Mouse (Mus musculus) midbrain, postnatal 0 days (tissue): Measurements from ENCODE around the gene Bad. TPM values are rescaled to one million over a fixed set of nuclear protein-coding genes. Genes with fewer than 3 reads are reported as not detected.

ENCODE experiments used
- ATAC-seq: fragments of 200-750 bp; cut with Nextera tagmentation; 2 replicates; pipeline ENCODE4 v1.8.0; 2017; ENCODE audit warnings: moderate number of reproducible peaks, mild to moderate bottlenecking, moderate TSS enrichment, moderate library complexity; ENCODE audit not compliant: low FRiP score
- DNase-seq: peaks from one replicate; pipeline ENCODE4 v3.0.0-alpha.2; 2015; ENCODE audit warnings: low spot score
- H3K27ac ChIP-seq: fragments of 300-500 bp; sonication (generic); 2 replicates; pipeline ENCODE4 v1.5.1; 2014; ENCODE audit warnings: low read depth, mild to moderate bottlenecking, low read length, mixed read lengths
- H3K27me3 ChIP-seq: fragments of 300-500 bp; sonication (generic); 2 replicates; pipeline ENCODE4 v1.6.1; 2014; ENCODE audit warnings: low read length, control low read depth, mixed read lengths; ENCODE audit not compliant: insufficient read depth
- H3K36me3 ChIP-seq: fragments of 300-500 bp; sonication (generic); 2 replicates; pipeline ENCODE4 v1.6.1; 2014; ENCODE audit warnings: low read length, control low read depth, mixed read lengths; ENCODE audit not compliant: insufficient read depth
- H3K4me1 ChIP-seq: fragments of 300-500 bp; sonication (generic); 2 replicates; pipeline ENCODE4 v1.6.1; 2014; ENCODE audit warnings: mild to moderate bottlenecking, control low read depth, antibody characterized with exemption, low read length, mixed read lengths; ENCODE audit not compliant: insufficient read depth
- H3K4me2 ChIP-seq: fragments of 300-500 bp; sonication (generic); 2 replicates; pipeline ENCODE4 v1.6.1; 2014; ENCODE audit warnings: low read depth, mild to moderate bottlenecking, low read length, mixed read lengths; ENCODE audit not compliant: poor library complexity, severe bottlenecking
- H3K4me3 ChIP-seq: fragments of 300-500 bp; sonication (generic); 2 replicates; pipeline ENCODE4 v1.5.1; 2014; ENCODE audit warnings: low read depth, mild to moderate bottlenecking, low read length, moderate library complexity
- H3K9ac ChIP-seq: fragments of 300-500 bp; sonication (generic); replicated peaks from 2 replicates; pipeline ENCODE4 v1.6.1; 2014; ENCODE audit warnings: mild to moderate bottlenecking, low read length, moderate library complexity, mixed read lengths; ENCODE audit not compliant: poor library complexity, severe bottlenecking
- H3K9me3 ChIP-seq: fragments of 300-500 bp; sonication (generic); 2 replicates; pipeline ENCODE4 v1.6.1; 2016; ENCODE audit warnings: low read length, control low read depth
- CTCF ChIP-seq: IDR thresholded peaks from 2 replicates; pipeline ENCODE4 v1.5.1; 2016; ENCODE audit warnings: antibody characterized with exemption, mild to moderate bottlenecking
- WGBS: fragments of 180-500 bp; shearing (Covaris S2); extraction: QIAGEN DNeasy Blood & Tissue Kit; methylation state at CpG from one replicate; pipeline ENCODE4 v1.1.7; 2014; 5-methylcytosine and 5-hydroxymethylcytosine counted together
- polyA plus RNA-seq: library from polyadenylated mRNA; unstranded; fragments of >200 nt; fragmentation: Nextera tagmentation; extraction: Ambion mirVana; gene quantifications from 2 replicates; pipeline ENCODE4 v1.2.1, GENCODE M21; 2015
- total RNA-seq: library from RNA; depleted of rRNA; stranded (reverse); fragments of >200 nt; gene quantifications from 2 replicates; pipeline ENCODE4 v1.2.3, GENCODE M21; 2014

Gene Bad
- total and polyA plus RNA-seq, 2 experiments from 2014 or later: 50.3 to 91.6 TPM

GRCm38 (mm10) chr19:6981465-6981864 is 39.8 kb downstream of the Bad start:
- Histone ChIP-seq H3K4me1 (peaks cover 20% of the 10 kb centered on the region; the same call in 1 of the 2 replicates), H3K9ac (no peak overlapping the region), H3K36me3 (peaks cover 27% of the 10 kb centered on the region), H3K27ac (no peak overlapping the region), H3K9me3 (no peaks in the 10 kb centered on the region), H3K27me3 (no peaks in the 10 kb centered on the region), H3K4me2 (no peak overlapping the region), H3K4me3 (no peak overlapping the region)
- DNase-seq: no peak
- TF ChIP-seq CTCF: no peak
- 87% methylated on average over 4 of the region's 4 CpGs for WGBS
- no peak for ATAC-seq

- WGBS: 76% methylated on average over 5 of the region's 5 CpGs
- DNase-seq (no peak), ATAC-seq (no peak)
- Histone ChIP-seq H3K27me3 (no peaks in the 10 kb centered on the region), H3K9ac (no peak overlapping the region), H3K9me3 (no peaks in the 10 kb centered on the region), H3K4me3 (no peak overlapping the region), H3K27ac (no peak overlapping the region), H3K4me2 (no peak overlapping the region), H3K4me1 (peaks cover 14% of the 10 kb centered on the region), H3K36me3 (0 out of 2 replicates have a peak, but pooled peaks cover 14% of the 10 kb centered on the region)
- TF ChIP-seq CTCF: no peak
Measured at GRCm38 (mm10) chr19:6983621-6984020, 42.0 kb downstream of the Bad start.

- no peak for DNase-seq
- H3K27me3 ChIP-seq: no peaks in the 10 kb centered on the region
- no peaks in the 10 kb centered on the region for H3K9me3 ChIP-seq
- no peak for TF ChIP-seq CTCF
- no peak overlapping the region for H3K4me3 ChIP-seq
- no peak overlapping the region for H3K27ac ChIP-seq
- H3K4me1 ChIP-seq: peaks cover 9% of the 10 kb centered on the region
- 88% methylated on average over 19 of the region's 19 CpGs for WGBS
- H3K9ac ChIP-seq: no peak overlapping the region
- H3K4me2 ChIP-seq: no peak overlapping the region
- 0 out of 2 replicates have a peak, but pooled peaks cover 14% of the 10 kb centered on the region for H3K36me3 ChIP-seq
- ATAC-seq: no peak
Measured at GRCm38 (mm10) chr19:6985300-6985699, 43.6 kb downstream of the Bad start.

- peak overlapping the region; percentile 74 for H3K4me2 ChIP-seq
- no peak for TF ChIP-seq CTCF
- H3K4me3 ChIP-seq: no peak overlapping the region
- DNase-seq: no peak
- H3K27me3 ChIP-seq: no peaks in the 10 kb centered on the region
- H3K4me1 ChIP-seq: peaks cover 9% of the 10 kb centered on the region
- H3K36me3 ChIP-seq: 0 out of 2 replicates have a peak, but pooled peaks cover 14% of the 10 kb centered on the region
- WGBS: 79% methylated on average over 10 of the region's 10 CpGs
- no peak overlapping the region for H3K9ac ChIP-seq
- no peak for ATAC-seq
- H3K27ac ChIP-seq: no peak overlapping the region
- H3K9me3 ChIP-seq: no peaks in the 10 kb centered on the region
Measured at GRCm38 (mm10) chr19:6985951-6986708, 44.5 kb downstream of the Bad start.

GRCm38 (mm10) chr19:6987061-6987903 is 45.6 kb downstream of the Bad start, which contains the start of gene Vegfb:
Gene Vegfb (minus strand): TSS chr19:6987651.
- H3K4me2 ChIP-seq: peak within 1 kb of the TSS; percentile 74
- under 1% methylated on average over 54 of the region's 85 CpGs for WGBS
- no peak for TF ChIP-seq CTCF
- peak within 1 kb of the TSS; percentile 89 for H3K9ac ChIP-seq
- ATAC-seq (peak; percentile 57), DNase-seq (peak; percentile 52)
- peak within 1 kb of the TSS; percentile 80 for H3K27ac ChIP-seq
- H3K4me1 ChIP-seq: peaks cover 9% of the 10 kb centered on the region
- peak within 1 kb of the TSS; percentile 61 for H3K4me3 ChIP-seq
- no peaks in the 10 kb centered on the region for H3K9me3 ChIP-seq
- H3K36me3 ChIP-seq: 0 out of 2 replicates have a peak, but pooled peaks cover 12% of the 10 kb centered on the region
- H3K27me3 ChIP-seq: no peaks in the 10 kb centered on the region
